In the genomic region with DNA sequence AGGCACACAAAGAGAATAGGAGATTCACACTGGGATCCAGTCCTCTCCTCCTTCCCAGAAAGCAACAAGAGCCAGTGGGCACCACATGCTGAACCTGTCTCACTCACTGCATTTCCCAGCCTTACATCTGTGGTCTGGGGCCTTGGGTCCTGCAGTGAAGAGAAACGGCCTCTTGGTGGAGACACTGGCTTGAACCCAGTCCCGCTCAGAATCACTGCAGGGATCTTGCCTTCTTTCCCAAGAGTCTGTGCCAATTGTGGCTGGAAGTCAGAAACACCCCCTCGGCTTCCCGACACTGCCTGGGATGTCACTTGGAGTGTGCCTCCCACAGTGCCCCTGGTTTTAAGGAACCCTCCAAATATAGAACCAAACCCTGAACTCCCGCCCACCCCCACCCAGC, we compare ENCODE assay signal across 8 mouse cellular contexts. TPM values are rescaled to one million over a fixed set of nuclear protein-coding genes. Genes with fewer than 3 reads are reported as not detected.
A peak's percentile ranks its signal among the peaks of the same experiment; 100 is the strongest.
DNase-seq lines count a peak whose midpoint lies in the region; ATAC-seq and TF ChIP-seq lines count a peak whose summit lies in the region.
"Had no signal": no experiment of that assay in that cellular context is flagged by ENCODE, and none has a peak within 500 bp of the region (broad histone marks: within the 10 kb centered on the region; RNA-seq: fewer than 3 reads in every experiment).

No protein-coding gene starts in this region.

- no peak overlapping the region for H3K9ac ChIP-seq in liver, adult 2 months (ENCODE audit: low read depth, low read length)
- H3K9ac ChIP-seq in liver, embryonic 11.5 days (ENCODE audit: low read depth, low read length) = no peak overlapping the region
- no peak overlapping the region for H3K9ac ChIP-seq in limb, embryonic 14.5 days (ENCODE audit: low read depth, low read length, severe bottlenecking)

- no peak for DNase-seq in liver, adult 2 months (ENCODE audit: extremely low read depth, low read depth, low spot score)
- DNase-seq in liver, embryonic 11.5 days (ENCODE audit: low spot score) = no peak
- DNase-seq in R1 (ENCODE audit: low read depth, low spot score) = peak; percentile 81
- peak; percentile 71 to 79 for DNase-seq in cerebellum, postnatal 25 days
- peak; percentile 64 for DNase-seq in limb, embryonic 14.5 days (ENCODE audit: low spot score)
- no peak for DNase-seq in ovary, postnatal 36 days (ENCODE audit: low spot score)

- no peaks in the 10 kb centered on the region for H3K36me3 ChIP-seq in liver, adult 2 months (ENCODE audit: control insufficient read depth, insufficient read depth, low read length)
- H3K36me3 ChIP-seq in liver, embryonic 11.5 days (ENCODE audit: control insufficient read depth, insufficient read depth, low read length) = no peaks in the 10 kb centered on the region
- H3K36me3 ChIP-seq in limb, embryonic 14.5 days (ENCODE audit: control insufficient read depth, insufficient read depth, low read length) = no peaks in the 10 kb centered on the region

- TF ChIP-seq POLR2A in liver, adult 2 months (IDR thresholded peaks at IDR 0.05; ENCODE audit: extremely low read depth, insufficient read depth, low read length) = no peak
- TF ChIP-seq POLR2A in limb, embryonic 14.5 days (IDR thresholded peaks at IDR 0.05; ENCODE audit: borderline replicate concordance, extremely low read depth, insufficient read depth, insufficient read length) = no peak

- no peak overlapping the region for H3K4me3 ChIP-seq in liver, adult 2 months (ENCODE audit: insufficient read depth, low read depth, low read length)
- no peak overlapping the region for H3K4me3 ChIP-seq in liver, embryonic 11.5 days (ENCODE audit: low read depth, low read length)
- no peak overlapping the region for H3K4me3 ChIP-seq in limb, embryonic 14.5 days (replicated peaks; ENCODE audit: low read length)

- H3K79me2 ChIP-seq in liver, adult 2 months (ENCODE audit: control insufficient read depth, insufficient read depth, low read length) = no peaks in the 10 kb centered on the region

- H3K27ac ChIP-seq in liver, adult 2 months (replicated peaks; ENCODE audit: insufficient read depth, low read depth, low read length) = no peak overlapping the region
- no peak overlapping the region for H3K27ac ChIP-seq in liver, embryonic 11.5 days (ENCODE audit: low read depth, low read length)
- H3K27ac ChIP-seq in limb, embryonic 14.5 days (replicated peaks; ENCODE audit: low read depth, low read length) = peak overlapping the region; percentile 26; the same call in 1 of the 2 replicates
- H3K27ac ChIP-seq: macrophage had no signal

- WGBS in liver, adult 2 months = 45% methylated on average over 5 of the region's 5 CpGs
- 26% methylated on average over 5 of the region's 5 CpGs for WGBS in liver, embryonic 11.5 days
- WGBS in limb, embryonic 14.5 days = 20% methylated on average over 5 of the region's 5 CpGs

- H3K4me2 ChIP-seq in liver, embryonic 11.5 days = no peak overlapping the region
- H3K4me2 ChIP-seq in limb, embryonic 14.5 days (replicated peaks; ENCODE audit: low read depth, low read length, severe bottlenecking) = no peak overlapping the region

- ATAC-seq in liver, embryonic 11.5 days (replicated peaks; ENCODE audit: low FRiP score) = no peak
- ATAC-seq in limb, embryonic 14.5 days (ENCODE audit: low FRiP score, low read depth) = peak; percentile 68; the same call in 1 of the 2 replicates
- no peak for ATAC-seq in erythroid progenitor cell, adult 5-6 weeks (replicated peaks; ENCODE audit: low FRiP score, poor library complexity, severe bottlenecking)

- TF ChIP-seq CTCF in liver, adult 2 months (IDR thresholded peaks at IDR 0.05; ENCODE audit: low read depth, low read length) = 0 out of 2 replicates have a peak, but pooled peaks have one; percentile 33

- H3K9me3 ChIP-seq in liver, embryonic 11.5 days (ENCODE audit: control insufficient read depth, low read length) = no peaks in the 10 kb centered on the region
- H3K9me3 ChIP-seq in limb, embryonic 14.5 days (ENCODE audit: control insufficient read depth, low read length) = no peaks in the 10 kb centered on the region

- H3K27me3 ChIP-seq in liver, adult 2 months (ENCODE audit: control insufficient read depth, insufficient read depth, low read length) = no peaks in the 10 kb centered on the region
- no peaks in the 10 kb centered on the region for H3K27me3 ChIP-seq in liver, embryonic 11.5 days (replicated peaks; ENCODE audit: control insufficient read depth, insufficient read depth, low read length)
- no peaks in the 10 kb centered on the region for H3K27me3 ChIP-seq in limb, embryonic 14.5 days (ENCODE audit: control insufficient read depth, insufficient read depth, low read length)

- H3K4me1 ChIP-seq in liver, adult 2 months (ENCODE audit: control insufficient read depth, insufficient read depth, low read length) = no peaks in the 10 kb centered on the region
- no peaks in the 10 kb centered on the region for H3K4me1 ChIP-seq in liver, embryonic 11.5 days (replicated peaks; ENCODE audit: control insufficient read depth, insufficient read depth, low read length)
- 0 out of 2 replicates have a peak, but pooled peaks cover 6% of the 10 kb centered on the region for H3K4me1 ChIP-seq in limb, embryonic 14.5 days (ENCODE audit: control insufficient read depth, insufficient read depth, low read length)

RNA-seq across cellular contexts. Expression of a gene that starts 5.5 kb away (rescaled TPM):
- total RNA-seq in liver, adult 2 months (2014; rRNA removed) = 1.9 and 2.9 TPM in 2 replicates
- polyA plus RNA-seq in liver, adult 2 months (2012; rRNA removed) = 2.6 and 5.0 TPM in 2 replicates
- polyA plus RNA-seq in liver, embryonic 11.5 days (2014; fragmentation: Nextera tagmentation; extraction: Ambion mirVana) = 2.3 and 2.4 TPM in 2 replicates
- 44.0 and 59.1 TPM in 2 replicates for polyA plus RNA-seq in limb, embryonic 14.5 days (2012; rRNA removed)
- polyA plus RNA-seq in limb, embryonic 14.5 days (2014; fragmentation: Nextera tagmentation; extraction: Ambion mirVana) = 4.7 and 5.1 TPM in 2 replicates
- 1.4 and 8.0 TPM in 2 replicates for total RNA-seq in erythroid progenitor cell, adult 5-6 weeks (2015; ENCODE audit: low replicate concordance)
- total RNA-seq in erythroid progenitor cell, adult 5-6 weeks (2017; ENCODE audit: low replicate concordance) = 3.2 TPM in 1 of 2 replicates, not detected in the other

RNA-seq across cellular contexts. Expression of a gene that starts 11.3 kb away (rescaled TPM):
- total RNA-seq in liver, adult 2 months (2014; rRNA removed) = not detected in 2 replicates
- polyA plus RNA-seq in liver, adult 2 months (2012; rRNA removed) = 0.48 and 0.66 TPM in 2 replicates
- polyA plus RNA-seq in liver, embryonic 11.5 days (2014; fragmentation: Nextera tagmentation; extraction: Ambion mirVana) = 0.08 TPM in 1 of 2 replicates, not detected in the other
- 8.4 and 10.8 TPM in 2 replicates for polyA plus RNA-seq in limb, embryonic 14.5 days (2012; rRNA removed)
- 6.0 and 7.0 TPM in 2 replicates for polyA plus RNA-seq in limb, embryonic 14.5 days (2014; fragmentation: Nextera tagmentation; extraction: Ambion mirVana)
- not detected in 2 replicates for total RNA-seq in erythroid progenitor cell, adult 5-6 weeks (2015; ENCODE audit: low replicate concordance)
- total RNA-seq in erythroid progenitor cell, adult 5-6 weeks (2017; ENCODE audit: low replicate concordance) = not detected in 2 replicates
- polyA plus RNA-seq: macrophage had no signal

RNA-seq across cellular contexts. Expression of a gene that starts 25.3 kb away (rescaled TPM):
- not detected in 2 replicates for total RNA-seq in liver, adult 2 months (2014; rRNA removed)
- not detected in 2 replicates for polyA plus RNA-seq in liver, adult 2 months (2012; rRNA removed)
- polyA plus RNA-seq in liver, embryonic 11.5 days (2014; fragmentation: Nextera tagmentation; extraction: Ambion mirVana) = not detected in 2 replicates
- polyA plus RNA-seq in limb, embryonic 14.5 days (2012; rRNA removed) = not detected in 2 replicates
- not detected in 2 replicates for polyA plus RNA-seq in limb, embryonic 14.5 days (2014; fragmentation: Nextera tagmentation; extraction: Ambion mirVana)
- not detected in 2 replicates for total RNA-seq in erythroid progenitor cell, adult 5-6 weeks (2015; ENCODE audit: low replicate concordance)
- total RNA-seq in erythroid progenitor cell, adult 5-6 weeks (2017; ENCODE audit: low replicate concordance) = not detected in 2 replicates
- polyA plus RNA-seq: macrophage had no signal

Comparison
In these comparisons a context has a peak if more than half of its experiments do, and no peak if none do; other contexts are left out.
1. DNase-seq: peak in R1 (single experiment), cerebellum, postnatal 25 days (2 of 2) and limb, embryonic 14.5 days (single experiment); none in liver, adult 2 months (single experiment), liver, embryonic 11.5 days (single experiment) and ovary, postnatal 36 days (single experiment).